Mouse (Mus musculus) kidney, adult 2 months (tissue): ENCODE data around the gene Meis2. TPM values are rescaled to one million over a fixed set of nuclear protein-coding genes. Genes with fewer than 3 reads are reported as not detected.

Source experiments
- DNase-seq: peaks from one replicate; pipeline ENCODE4 v3.0.0; 2021
- H3K27ac ChIP-seq: fragments of 200-500 bp; 2 replicates; pipeline ENCODE4 v1.5.1; 2012; ENCODE audit warnings: low read depth, low read length, control low read depth, inconsistent platforms; ENCODE audit not compliant: insufficient read depth
- H3K27me3 ChIP-seq: fragments of 200-500 bp; replicated peaks from 2 replicates; pipeline ENCODE4 v1.6.1; 2012; ENCODE audit warnings: mild to moderate bottlenecking, moderate library complexity, low read length, inconsistent platforms; ENCODE audit not compliant: control insufficient read depth, insufficient read depth
- H3K36me3 ChIP-seq: fragments of 200-500 bp; 2 replicates; pipeline ENCODE4 v1.6.1; 2012; ENCODE audit warnings: mild to moderate bottlenecking, moderate library complexity, low read length, inconsistent platforms; ENCODE audit not compliant: control insufficient read depth, insufficient read depth
- H3K4me1 ChIP-seq: fragments of 200-500 bp; 2 replicates; pipeline ENCODE4 v1.6.1; 2011; ENCODE audit warnings: low read length; ENCODE audit not compliant: control insufficient read depth, insufficient read depth
- H3K4me3 ChIP-seq: fragments of 200-500 bp; 2 replicates; pipeline ENCODE4 v1.5.1; 2011; ENCODE audit warnings: mild to moderate bottlenecking, low read depth, low read length, control low read depth; ENCODE audit not compliant: insufficient read depth
- CTCF ChIP-seq: fragments of 200-500 bp; conservative IDR thresholded peaks from 2 replicates; pipeline ENCODE4 v1.5.1; 2011; ENCODE audit warnings: low read depth, mild to moderate bottlenecking, control low read depth, low read length, moderate library complexity, mixed read lengths; ENCODE audit not compliant: insufficient read depth, insufficient read length
- POLR2A ChIP-seq: fragments of 200-500 bp; IDR thresholded peaks from one replicate; pipeline ENCODE4 v1.6.1; 2011; ENCODE audit warnings: low read depth, low read length, control low read depth
- WGBS: fragments of 180-500 bp; shearing (Covaris S2); methylation state at CpG from one replicate; pipeline ENCODE4 v1.1.7; 2018; 5-methylcytosine and 5-hydroxymethylcytosine counted together
- polyA plus RNA-seq: library from polyadenylated mRNA; depleted of rRNA; stranded (reverse); fragments of >200 nt; gene quantifications from 2 replicates; pipeline ENCODE4 v1.2.3, GENCODE M21; 2012; rRNA removed

Meis2 gene
- polyA plus RNA-seq: 28.5 and 32.2 TPM in 2 replicates

DNA sequence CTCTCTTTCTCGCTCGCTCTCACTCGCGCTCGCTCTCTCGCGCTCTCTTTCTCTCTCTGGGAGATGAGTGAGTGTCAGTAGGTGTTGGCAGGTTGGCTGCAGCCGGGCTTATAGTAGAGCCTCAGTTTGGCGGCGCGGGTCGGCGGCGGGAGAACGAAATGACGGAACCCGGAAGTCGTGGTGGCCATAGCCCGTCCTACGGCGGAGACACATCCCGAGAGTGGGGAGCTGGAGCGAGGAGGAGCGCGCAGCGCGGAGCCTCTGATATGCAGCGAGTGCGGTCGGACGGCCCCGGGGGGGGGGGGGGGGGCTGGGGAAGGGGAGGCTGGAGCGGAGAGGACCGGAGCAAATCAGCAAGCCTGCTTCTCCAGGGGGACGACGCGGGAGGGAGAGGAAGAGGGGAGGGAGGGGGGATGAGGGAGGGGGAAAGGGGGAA, at the start of gene Meis2:
Gene Meis2 (minus strand): TSS at position 270 of the 436 bp plus-strand sequence.
- H3K27ac ChIP-seq: peak within 1 kb of the TSS; percentile 94
- H3K4me1 ChIP-seq: no peaks in the 10 kb centered on the region
- H3K27me3 ChIP-seq: peaks cover 7% of the 10 kb centered on the region; the same call in 1 of the 2 replicates
- H3K4me3 ChIP-seq: peak within 1 kb of the TSS; percentile 81
- TF ChIP-seq CTCF (no peak), POLR2A (peak; percentile 57)
- peak; percentile 92 for DNase-seq
- no peaks in the 10 kb centered on the region for H3K36me3 ChIP-seq
- 2% methylated on average over 30 of the region's 37 CpGs for WGBS

DNA sequence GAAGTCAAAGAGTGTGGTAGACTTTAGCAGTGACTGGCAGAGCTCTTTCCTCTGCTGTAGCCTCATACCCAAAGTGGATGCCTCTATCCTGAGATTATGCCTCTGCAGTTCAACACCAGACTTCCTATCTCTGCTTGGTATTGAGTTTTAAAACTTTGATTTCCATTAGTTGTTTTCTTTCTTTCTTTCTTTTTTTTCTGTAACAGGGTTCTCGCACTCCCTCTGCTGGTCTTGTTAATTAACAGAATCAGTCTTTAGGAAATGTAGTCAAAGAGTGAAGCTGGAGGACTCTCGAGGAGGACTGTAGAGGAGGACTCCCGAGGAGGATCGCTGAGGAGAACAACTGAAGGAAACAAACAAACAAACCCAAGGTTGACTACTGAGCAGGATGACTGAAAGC, 40.6 kb upstream of the Meis2 start:
- H3K36me3 ChIP-seq: no peaks in the 10 kb centered on the region
- no peak overlapping the region for H3K4me3 ChIP-seq
- 46% methylated on average over 4 of the region's 4 CpGs for WGBS
- TF ChIP-seq CTCF: no peak
- no peak for TF ChIP-seq POLR2A
- no peak overlapping the region for H3K27ac ChIP-seq
- H3K4me1 ChIP-seq: no peaks in the 10 kb centered on the region
- peak; percentile 39 for DNase-seq
- peaks cover 2% of the 10 kb centered on the region; the same call in 1 of the 2 replicates for H3K27me3 ChIP-seq

DNA sequence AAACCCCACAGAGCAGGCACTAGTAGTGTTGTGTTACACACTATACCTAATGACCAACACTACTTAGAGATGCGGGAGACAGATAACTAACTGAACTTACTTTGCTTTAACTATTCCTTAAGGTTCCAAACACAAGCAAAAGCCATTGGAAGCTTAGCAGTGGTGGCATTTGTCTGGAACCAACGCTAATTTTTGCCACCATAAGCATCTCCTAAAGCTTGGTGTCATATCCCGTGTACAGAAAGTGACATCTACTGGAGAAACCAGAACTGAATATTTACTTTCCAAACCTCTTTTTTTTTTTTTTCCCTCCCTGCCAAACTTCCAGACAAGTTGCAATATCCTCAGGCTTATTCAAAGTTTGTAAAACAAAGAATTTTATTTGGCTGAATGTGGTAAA, 39.5 kb upstream of the Meis2 start:
- no peaks in the 10 kb centered on the region for H3K4me1 ChIP-seq
- DNase-seq: peak; percentile 39
- no peak overlapping the region for H3K4me3 ChIP-seq
- WGBS: 30% methylated on average over 3 of the region's 3 CpGs
- H3K27ac ChIP-seq: no peak overlapping the region
- H3K27me3 ChIP-seq: peaks cover 2% of the 10 kb centered on the region; the same call in 1 of the 2 replicates
- TF ChIP-seq CTCF (no peak), POLR2A (no peak)
- no peaks in the 10 kb centered on the region for H3K36me3 ChIP-seq

DNA sequence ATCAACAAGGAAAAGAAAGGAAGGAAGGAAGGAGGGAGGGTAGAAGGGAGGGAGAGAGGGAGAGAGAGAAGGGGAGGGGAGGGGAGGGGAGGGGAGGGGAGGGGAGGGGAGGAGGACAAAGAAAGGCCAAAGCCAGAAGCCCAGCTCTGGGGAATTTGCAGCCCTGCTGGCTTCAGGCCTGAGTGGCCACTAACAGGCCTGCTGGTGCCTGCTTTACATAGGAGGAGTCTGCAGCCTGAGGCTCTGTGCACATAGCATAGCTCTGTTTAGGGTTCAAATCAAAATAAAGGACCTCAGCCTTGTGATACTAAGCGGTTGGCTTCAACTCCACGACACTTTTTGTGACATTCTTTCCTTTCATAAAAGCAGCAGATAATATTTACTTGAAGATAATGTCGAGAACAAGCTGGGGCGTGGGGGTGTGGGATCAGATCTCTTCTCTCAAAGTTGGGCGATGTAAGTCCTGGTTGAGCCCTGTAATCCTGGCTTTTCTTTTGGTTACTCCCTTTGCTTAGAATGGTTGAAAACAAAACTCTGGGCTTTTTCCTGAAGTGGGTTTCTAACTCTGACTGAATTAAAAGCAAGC, 37.9 kb upstream of the Meis2 start:
- no peak for TF ChIP-seq POLR2A
- TF ChIP-seq CTCF: no peak
- H3K4me1 ChIP-seq: no peaks in the 10 kb centered on the region
- H3K36me3 ChIP-seq: no peaks in the 10 kb centered on the region
- peaks cover 2% of the 10 kb centered on the region; the same call in 1 of the 2 replicates for H3K27me3 ChIP-seq
- no peak for DNase-seq
- H3K4me3 ChIP-seq: no peak overlapping the region
- no peak overlapping the region for H3K27ac ChIP-seq
- WGBS: 59% methylated on average over 5 of the region's 5 CpGs

DNA sequence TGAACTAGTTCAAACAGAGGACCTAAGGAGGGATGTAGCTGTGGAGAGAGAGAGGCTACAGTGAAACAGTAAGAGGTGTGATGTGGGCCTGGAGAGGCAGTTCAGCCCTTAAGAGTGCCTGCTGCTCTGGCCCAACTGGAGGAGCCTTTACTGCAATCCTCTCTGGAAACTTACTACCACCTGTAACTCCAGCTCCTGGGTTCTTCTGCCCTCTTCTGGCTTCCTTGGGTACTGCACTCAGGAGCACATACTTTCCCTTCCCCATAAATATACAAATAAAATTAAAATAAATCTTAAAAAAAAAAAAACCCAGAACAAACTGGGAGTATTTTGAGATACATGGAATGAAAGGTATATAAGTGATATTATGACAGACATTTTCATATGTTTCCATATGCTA, 35.6 kb upstream of the Meis2 start:
- peak; percentile 60 for DNase-seq
- Histone ChIP-seq H3K4me1 (no peaks in the 10 kb centered on the region), H3K4me3 (no peak overlapping the region), H3K27me3 (no peaks in the 10 kb centered on the region; the same call in 1 of the 2 replicates), H3K36me3 (no peaks in the 10 kb centered on the region), H3K27ac (no peak overlapping the region)
- TF ChIP-seq POLR2A (no peak), CTCF (peak; percentile 63)

DNA sequence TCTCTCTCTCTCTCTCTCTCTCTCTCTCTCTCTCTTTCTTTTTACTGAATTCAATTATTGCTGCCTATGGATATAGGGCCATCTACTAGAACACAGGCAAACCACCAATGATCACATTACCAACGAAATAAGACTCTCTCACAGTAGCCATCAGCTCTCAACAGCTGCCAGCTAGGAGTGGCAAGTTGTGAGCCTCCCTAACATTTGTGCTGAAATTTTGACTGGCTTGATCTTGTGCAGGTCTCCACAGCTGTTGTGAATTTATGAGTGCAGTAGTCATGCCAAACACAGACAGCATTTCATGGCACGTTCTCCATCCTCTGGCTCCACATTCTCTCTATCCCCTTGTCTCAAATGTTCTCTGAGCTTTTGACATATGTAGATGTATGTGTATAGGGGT, 15.3 kb upstream of the Meis2 start:
- 86% methylated on average over 2 of the region's 2 CpGs for WGBS
- TF ChIP-seq POLR2A: no peak
- no peak for TF ChIP-seq CTCF
- H3K27ac ChIP-seq: no peak overlapping the region
- DNase-seq: no peak
- no peaks in the 10 kb centered on the region for H3K36me3 ChIP-seq
- H3K4me3 ChIP-seq: no peak overlapping the region
- H3K4me1 ChIP-seq: no peaks in the 10 kb centered on the region
- H3K27me3 ChIP-seq: no peaks in the 10 kb centered on the region

DNA sequence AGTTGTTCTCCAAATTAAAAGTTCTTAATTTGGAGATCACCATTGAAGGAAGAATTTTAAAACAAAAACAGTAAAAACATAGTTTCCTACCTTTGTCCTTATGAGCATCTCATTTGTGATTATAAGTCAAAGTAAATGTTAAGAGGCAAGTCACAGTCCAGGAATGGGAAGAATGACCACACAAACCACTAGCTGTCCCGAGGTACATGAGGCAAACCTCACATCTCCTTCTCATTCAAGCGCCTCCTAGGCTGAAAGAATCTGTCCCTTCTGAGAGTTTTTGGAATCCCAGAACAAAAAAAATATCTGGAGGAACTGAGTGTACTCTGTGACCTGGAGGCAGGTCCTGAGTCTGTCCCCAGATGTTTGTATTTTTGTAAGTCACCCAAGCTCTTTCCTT, 13.2 kb upstream of the Meis2 start:
- Histone ChIP-seq H3K4me1 (no peaks in the 10 kb centered on the region), H3K4me3 (no peak overlapping the region), H3K36me3 (no peaks in the 10 kb centered on the region), H3K27me3 (peaks cover 2% of the 10 kb centered on the region; the same call in 1 of the 2 replicates), H3K27ac (no peak overlapping the region)
- no peak for TF ChIP-seq CTCF
- no peak for TF ChIP-seq POLR2A
- DNase-seq: no peak
- WGBS: 81% methylated on average over 2 of the region's 2 CpGs
